Mouse (Mus musculus): ENCODE results near the gene Mum1.

Mum1 gene

DNA sequence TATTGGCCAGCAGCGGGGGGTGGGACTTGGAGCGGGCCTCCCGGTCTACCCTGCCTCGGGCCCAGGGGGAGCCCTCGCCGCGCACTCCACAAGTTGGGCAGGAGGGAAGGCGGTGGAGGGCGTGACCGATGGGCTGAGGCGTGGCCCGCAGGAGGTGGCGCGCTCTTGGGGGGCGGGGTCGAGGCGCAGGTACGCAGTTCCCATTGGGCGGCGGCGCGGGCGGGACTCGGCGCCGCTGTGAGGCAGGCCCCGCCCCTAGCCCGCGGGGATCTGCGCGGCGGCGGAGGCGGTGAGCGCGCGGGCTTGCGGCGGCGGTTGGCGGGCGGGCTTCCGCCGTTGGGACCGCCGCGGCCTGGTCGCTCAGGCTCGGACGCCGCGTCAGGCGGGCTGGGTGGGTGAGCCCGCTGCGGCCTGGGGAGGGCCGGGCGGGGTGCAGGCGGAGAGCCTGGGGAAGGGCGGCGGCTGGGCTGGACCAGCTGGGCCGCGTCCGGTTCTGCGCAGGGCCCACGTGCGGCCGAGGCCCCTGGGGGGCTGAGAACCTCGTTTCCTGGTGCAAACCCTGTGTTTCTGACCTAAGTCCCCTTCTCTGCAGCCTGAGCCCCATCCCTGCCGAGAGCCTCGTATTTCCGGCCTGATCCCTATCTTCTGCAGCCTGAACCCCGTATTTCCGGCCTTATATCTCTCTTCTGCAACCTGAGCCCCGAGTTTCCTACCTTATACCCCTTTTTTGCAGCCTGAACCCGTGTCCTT, at the start of gene Mum1:
Gene Mum1 (plus strand): TSS at position 19 of the 750 bp plus-strand sequence.
- DNase-seq: peak; percentile 99

DNA sequence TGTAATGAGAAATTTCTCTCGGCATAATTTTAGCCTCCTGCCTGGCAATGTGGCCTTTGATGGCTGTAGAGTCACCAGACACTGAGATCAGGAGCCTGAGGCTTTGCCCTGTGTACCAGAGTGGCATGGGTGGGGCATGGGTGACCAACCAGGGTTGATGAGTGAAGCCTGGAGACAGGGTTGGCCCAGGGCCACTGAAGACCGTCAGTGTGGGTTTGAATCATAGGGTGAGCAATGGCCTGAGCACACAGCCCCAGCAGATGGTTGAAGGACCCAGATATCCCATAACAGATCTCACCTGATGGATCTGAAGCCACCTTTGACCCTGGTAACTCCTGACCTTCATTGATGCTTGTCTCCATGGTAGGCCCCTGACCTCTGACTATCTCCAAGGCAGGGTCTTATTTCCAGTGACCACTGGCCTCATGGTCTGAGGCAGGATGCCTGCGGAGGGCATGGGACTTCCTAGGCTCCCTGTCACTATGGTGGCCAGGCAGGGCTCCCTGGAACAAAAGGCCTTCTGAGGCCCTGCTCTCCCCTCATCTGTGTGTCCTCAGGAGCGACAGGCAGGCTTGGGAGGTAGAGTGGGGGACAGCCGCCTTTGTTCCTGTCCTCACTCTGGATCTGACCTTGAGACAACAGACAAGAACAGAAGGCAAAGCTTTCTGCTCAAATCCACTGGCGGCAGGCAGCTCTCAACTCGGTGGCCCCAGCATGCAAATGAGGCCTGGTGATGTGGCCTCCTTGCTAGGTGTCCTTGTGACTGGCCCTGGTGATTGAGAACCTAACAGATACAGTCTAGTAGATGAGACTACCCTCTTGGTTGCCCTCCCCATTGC, 48.6 kb upstream of the Mum1 start:
- DNase-seq: peak; percentile 51

DNA sequence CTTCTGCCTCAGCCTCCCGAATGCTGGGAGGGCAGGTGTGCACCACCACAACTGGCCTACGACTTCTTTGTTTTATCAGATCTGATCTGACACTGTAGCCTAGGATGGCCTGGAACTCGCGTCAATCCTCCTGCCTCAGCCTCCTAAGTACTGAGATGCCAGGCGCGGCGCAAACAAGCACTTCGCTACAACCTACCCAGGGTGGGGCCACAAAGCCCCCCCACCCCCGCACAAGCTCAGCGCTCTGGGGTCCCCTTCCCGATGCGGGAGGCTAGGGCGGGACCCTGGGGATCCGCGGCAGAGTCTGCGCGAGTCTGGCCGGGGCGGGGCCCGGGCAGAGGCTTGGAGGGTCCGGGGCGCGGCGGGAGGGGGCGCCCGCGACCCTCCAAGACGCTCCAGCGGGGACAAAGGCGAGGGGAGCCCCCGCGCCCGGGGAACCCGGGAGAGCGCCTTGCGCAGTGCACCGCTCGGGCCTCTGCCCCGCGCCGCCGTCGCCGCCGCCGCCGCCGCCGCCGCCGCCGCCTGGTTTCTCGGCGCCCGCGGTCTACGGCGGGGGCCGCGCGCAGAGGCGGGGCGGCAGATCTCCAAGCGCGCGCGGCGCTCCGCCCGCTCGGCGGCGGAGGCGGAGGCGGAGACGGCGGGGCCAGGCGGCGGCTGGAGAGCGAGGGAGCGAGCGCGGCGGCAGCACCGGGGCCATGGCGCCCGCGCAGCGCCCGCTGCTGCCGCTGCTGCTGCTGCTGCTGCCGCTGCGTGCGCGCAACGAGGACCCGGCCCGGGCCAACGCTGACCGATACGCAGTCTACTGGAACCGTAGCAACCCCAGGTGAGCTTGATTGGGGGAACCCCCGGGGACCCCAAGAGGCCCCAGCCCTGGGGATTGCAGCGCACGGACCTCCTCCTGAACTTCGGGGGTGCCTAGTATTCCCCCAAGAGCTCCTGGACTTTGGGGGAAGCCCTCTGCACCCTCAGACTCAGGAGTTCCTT, 46.9 kb upstream of the Mum1 start, which contains the start of gene Efna2:
Gene Efna2 (plus strand): TSS at position 415 of the 984 bp plus-strand sequence.
- peak; percentile 66 for DNase-seq

DNA sequence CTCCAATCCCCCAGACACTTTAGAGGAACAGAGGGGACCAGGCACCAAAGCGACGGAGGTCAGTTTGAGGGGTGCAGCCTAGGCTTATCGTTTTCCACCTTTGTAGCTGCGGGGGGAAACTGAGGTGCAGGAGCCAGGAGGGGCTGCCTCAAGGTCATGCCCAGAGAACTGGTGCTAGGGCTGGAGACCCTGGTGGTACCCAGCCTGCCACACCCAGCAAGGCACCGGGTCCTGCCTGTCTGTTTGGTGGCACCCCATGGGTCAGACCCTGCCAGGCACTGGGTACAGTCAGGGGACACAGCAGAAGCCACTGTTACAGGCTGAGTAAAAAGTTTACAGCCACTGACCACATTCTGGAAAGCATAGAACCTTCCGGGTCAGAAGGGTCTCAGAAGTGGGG, 45.9 kb upstream of the Mum1 start:
- DNase-seq: peak; percentile 49

DNA sequence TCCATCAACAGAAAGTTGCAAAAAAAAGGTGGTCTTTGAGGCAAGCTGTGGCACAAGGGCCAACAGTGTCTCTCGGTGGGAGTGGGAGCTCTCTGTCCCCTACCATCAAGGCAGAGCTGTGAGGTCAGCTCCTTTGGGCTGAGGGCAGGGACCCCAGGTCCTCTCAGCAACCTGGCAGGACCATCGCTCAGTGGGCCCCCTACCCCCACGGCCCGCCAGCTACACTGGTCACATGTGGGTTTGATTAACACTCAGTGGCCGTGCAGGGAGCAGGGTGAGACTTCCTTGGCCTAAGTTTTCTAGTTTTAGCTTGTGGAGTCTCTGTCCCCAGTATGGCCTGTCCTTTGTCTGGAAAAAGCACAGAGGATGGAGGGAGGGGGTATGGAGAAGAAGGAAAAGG, 45.4 kb upstream of the Mum1 start:
- DNase-seq: peak; percentile 43

DNA sequence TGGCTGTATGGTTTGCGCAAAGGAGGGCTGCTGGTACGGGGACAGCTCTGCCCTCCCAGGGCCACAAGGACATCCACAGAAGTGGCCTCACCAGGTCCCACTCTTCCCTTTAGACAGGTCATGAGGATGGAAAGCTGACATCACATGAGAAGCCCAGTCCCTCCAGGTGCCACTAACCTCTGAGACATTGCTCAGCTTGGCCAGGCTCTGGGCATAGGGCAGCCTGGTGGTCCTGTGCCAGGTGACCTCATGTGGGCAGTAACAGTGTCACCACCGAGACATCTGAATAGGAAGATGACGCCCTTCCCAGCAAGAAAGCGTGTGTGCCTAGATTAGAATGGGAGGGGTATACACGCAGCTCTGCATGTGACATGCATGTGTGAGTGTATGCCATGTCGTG, 43.7 kb upstream of the Mum1 start:
- no peak for DNase-seq

DNA sequence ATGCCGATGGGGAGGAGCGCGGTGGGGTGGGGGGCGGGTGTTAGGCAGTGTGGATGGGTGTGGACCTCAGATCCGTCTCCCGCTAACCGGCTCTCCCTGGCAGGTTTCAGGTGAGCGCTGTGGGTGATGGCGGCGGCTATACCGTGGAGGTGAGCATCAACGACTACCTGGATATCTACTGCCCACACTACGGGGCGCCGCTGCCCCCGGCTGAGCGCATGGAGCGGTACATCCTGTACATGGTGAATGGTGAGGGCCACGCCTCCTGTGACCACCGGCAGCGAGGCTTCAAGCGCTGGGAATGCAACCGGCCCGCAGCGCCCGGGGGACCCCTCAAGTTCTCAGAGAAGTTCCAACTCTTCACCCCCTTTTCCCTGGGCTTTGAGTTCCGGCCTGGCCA, 39.6 kb upstream of the Mum1 start:
- DNase-seq: no peak

DNA sequence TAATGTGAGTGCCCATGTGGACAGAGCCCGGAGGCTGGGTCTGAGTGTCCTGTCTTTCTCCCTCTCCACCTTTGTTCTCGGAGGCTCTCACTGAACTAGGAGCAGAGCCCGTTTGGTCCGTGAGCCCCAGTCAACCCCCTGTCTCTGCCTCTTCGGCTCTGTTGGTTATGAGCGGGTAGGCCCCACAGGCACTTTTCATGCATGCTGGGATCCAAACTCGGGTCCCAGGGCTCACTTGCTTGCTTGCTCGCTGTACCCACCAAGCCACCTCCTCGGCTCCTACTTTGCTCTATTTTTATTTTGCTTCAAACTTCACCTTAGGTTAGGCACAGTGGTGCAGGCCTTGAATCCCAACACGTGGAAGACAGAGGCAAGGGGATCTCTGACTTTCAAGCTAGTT, 38.5 kb upstream of the Mum1 start:
- DNase-seq: no peak

DNA sequence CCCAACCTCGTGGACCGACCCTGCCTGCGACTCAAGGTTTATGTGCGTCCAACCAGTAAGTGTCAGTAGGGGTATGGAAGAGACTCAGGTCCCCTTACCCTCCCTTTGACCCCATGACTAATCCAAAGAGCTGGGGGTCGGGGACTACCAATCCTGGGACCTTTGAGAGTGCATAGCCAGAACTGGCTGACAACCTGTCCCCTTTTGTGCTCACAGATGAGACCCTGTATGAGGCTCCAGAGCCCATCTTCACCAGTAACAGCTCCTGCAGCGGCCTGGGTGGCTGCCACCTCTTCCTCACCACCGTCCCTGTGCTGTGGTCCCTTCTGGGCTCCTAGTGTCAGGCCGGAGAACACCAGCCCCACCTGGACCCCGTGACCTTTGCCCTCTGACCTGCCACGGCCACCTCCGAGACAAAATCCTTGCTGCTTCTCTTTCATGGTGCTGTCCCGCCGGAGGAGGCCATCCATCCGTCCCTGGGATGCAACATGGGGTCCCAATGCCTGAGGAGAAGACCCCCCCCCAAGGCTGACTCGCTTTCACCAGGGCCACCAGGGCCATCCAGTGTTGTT, 37.7 kb upstream of the Mum1 start:
- DNase-seq: no peak

DNA sequence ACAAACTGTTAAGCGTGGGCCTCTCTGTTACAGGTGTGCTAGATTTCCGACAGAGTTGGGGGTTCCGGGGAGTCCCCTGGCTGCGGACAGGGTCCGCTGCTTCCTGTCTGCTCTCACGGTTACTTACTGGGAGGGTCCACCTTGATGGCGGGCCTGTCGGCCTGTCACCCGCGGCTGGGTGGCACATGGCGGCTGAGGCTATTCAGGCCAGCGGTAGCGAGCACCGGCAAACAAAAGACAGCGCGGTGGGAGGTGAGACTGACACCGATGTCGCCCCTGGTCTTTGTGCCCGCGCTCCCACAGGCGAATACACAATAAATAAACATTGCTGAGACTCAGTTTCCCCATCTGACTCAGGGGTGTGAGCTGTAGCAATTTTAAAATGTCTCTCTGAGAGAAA, 36.2 kb upstream of the Mum1 start:
- DNase-seq: peak; percentile 14

DNA sequence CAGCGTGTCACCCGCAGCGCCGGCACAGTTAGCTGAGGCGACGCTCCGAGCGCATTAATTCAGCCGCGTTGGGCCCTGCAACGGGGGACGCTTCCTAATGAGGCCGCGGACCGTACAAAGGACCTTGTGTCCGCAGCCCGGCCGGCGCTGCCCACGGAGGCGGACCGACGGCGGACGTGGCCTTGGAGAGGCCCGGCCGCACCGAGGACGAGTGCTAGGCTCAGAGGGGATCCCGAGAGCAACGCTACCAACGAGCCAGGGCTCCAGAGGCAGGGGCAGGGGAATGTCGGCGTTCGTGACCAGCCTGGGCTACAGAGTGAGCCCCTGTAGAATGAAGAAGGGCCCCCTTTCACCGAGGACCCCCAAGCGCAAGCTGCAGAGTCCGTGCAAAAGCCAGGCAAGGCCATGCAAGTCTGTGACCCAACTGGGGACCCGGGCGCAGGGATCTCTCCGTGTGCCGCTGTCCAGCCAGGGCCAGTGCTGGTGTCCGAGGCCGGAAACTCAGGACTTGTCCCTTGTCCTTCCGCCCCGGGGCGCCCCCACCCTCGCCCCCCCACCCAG, 35.7 kb upstream of the Mum1 start:
- peak; percentile 39 for DNase-seq

DNA sequence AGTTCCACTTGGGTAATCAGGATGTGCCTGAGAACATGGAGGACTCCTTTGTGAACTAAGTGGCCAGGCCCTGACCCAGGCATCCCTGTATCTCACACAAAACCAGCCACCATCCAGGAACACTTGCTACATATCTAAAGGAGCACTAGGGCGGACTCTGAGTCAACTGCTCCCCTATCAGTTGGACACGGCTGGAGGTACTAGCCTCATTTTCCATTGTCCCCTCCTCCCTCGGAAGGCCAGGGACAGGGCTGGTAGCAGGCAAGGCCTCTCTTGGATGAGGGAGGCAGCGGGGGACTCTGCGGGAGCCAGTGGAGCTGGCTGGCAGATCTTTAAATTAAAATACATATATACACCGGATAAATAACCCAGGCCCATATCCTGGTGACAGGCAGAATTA, 32.3 kb upstream of the Mum1 start:
- no peak for DNase-seq

DNA sequence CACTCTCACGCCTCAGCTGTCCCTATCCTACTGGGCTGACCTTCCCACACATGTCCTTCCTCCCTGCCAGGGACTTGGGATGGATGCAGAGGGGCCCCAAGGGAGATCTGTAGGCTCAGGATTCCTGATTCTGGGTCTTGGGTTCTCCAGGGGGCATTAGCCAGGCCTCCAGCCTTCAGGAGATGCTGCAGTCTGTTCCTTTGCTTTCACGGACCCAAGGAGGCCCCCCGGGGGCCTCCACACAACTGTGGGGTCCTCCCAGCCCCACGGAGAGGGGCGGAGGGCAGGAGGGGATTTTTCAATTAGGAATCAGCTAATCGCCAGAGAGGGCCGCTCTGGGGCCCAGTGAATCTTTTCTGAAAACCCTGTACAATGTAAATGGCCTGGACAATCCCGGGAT, 31.8 kb upstream of the Mum1 start:
- no peak for DNase-seq

DNA sequence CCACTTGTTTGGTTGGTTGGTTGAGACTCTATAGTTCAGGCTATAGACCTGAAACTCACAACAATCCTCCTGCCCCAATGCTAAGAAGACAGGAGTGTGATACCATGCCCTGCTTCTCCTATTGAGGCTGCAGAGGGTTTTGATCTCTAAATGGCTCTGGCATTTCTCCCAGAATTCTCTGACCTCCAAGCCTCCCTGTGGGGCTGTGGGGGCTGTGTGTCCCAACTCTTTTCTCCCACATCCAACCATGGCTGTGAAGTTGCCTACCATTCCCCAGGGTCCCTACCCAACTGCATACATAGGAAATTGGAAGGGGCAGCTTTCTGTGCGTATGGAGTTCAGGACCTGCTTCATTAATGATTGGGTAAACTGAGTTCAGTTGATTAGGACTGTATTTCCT, 30.1 kb upstream of the Mum1 start:
- no peak for DNase-seq

DNA sequence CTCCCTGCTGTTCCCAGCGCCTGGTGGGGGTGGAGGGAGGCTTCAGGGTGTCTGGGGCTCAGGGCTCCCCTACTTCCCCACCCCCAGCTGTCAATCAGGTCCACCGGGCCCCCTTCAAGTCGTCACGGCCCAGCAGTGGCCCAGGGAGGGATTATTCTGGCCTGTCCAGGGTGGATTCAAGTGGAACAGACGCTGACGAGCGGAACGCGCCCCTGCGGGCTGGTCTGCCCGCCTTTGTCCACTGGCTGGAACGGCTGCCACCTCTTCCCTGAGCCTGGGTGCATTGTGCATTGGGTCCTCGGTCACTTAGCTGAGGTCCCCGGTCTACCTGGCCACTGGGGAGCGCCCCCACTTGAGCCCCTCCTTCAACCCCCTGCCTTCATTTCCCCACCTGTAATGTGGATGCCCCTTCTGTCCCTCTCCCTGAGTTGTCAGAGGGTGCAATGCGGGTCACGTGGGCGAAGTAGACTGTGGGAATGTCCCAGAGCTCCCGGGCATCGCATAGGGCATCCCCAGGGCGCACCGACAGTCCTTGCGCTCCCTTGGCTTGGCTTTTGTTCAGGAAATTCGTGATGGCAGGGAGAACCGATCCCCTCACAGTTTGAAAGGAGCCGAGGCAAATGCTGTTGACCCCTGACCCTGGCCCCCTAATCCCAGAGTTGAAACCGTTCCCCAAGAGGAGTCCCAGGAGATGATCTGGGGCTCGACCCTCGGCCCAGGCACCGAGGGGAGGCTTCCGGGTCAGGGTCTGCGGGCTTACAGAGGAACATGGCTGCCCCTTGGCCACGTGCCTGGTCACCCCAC, 29.3 kb upstream of the Mum1 start:
- DNase-seq: no peak

DNA sequence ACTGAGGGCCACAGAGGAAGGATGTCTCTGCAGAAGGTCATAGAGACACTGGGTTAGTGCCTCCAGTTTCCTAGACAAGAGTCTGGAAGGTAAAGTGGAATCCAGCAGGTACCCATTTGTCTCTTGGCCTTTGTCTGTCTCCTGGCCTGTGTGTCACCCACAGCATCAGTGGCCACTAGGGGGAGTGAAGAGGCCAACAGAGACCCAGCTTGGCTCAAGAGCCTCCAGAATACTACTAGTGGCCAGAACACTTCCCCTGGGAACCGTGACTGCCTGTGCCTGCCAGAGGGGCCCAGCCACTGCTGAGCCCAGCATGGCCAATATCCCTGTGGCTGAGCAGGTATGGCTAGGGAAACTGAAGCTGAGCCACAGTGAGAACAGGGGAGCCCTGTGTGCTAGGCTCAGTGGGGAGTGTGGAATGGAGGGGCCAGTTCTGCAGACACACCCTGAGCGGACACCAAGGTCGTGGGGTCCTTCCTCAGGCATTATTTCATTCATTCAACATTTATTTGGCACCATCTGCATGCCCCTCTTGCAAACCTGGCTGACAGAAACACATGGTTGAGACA, 26.7 kb upstream of the Mum1 start:
- DNase-seq: peak; percentile 82

DNA sequence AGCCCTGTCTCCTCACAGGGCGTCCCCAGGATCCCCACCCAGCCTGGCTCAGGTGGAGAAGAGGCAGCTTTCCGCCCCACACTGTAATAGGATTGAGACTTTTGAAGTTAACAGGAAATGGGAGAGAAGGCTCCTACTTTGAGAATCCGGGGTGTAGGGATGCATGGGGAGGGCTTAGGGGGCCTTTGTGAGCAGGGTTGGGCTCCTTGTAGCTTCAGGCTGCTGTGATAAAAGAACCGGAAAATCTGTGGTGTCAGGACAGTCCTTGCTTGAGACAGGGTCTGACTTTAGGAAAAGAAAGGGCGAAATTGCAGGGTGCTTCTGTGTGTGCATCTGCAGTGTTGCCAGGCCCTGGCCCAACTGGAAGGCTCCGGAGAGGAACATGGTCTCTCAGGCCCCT, 25.7 kb upstream of the Mum1 start:
- DNase-seq: no peak

DNA sequence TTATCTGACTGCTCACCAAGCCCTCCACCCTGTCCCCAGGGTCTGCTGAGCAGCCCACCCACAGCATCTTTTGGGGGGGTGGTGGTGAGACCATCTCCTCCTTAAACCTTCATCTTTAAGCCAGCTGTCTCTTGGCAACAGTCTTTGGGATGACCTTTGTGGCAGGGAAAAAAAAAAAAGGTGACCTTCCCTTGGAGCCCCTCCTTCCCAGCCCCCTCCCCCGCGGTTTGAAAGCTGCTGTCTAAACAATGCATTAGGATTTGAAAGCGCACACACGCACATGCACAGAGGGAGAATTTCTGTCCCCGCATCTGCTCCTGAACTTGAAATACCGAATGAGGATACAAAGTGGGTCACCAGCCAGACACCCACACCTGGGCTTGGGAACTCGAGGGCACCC, 22.2 kb upstream of the Mum1 start:
- DNase-seq: no peak

DNA sequence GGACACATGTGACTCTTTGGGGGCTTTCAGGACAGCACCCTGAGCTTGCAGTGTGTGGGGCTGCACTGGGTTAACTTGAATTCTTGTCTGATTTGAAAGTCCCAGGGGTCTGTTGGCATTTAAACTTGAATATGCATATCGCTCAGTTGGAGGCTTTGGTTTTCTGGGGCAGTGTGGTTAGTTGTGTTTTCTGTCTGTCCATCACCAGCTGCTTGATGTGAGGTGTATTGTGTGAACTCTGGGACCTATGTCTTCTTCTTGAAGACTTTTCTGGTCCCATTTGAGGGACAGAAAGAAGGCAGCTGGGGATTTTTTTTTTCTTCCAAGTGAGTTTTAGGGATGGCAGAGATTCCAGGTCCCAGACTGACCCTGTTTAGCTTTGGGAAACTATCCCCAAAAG, 19.0 kb upstream of the Mum1 start:
- no peak for DNase-seq

DNA sequence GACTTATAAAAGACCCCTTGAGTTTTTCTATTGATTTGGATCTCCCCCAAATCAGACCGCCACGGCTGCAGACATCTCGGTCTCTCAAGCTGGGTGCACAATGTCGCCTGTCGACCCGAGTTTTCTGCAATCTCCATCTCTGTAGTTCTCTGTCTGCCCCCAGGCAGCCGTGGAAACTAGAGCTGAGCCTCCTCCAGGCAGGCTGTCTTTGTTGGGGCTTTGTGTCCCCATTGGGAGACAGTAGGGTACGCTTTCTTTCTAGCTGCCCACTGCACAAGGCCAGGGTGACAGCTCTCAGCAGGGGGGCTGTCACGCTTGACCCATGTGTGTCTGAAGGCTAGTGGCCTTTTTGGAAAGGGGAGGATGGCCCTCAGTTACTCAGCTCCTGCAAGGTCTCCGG, 18.6 kb upstream of the Mum1 start:
- DNase-seq: no peak

DNA sequence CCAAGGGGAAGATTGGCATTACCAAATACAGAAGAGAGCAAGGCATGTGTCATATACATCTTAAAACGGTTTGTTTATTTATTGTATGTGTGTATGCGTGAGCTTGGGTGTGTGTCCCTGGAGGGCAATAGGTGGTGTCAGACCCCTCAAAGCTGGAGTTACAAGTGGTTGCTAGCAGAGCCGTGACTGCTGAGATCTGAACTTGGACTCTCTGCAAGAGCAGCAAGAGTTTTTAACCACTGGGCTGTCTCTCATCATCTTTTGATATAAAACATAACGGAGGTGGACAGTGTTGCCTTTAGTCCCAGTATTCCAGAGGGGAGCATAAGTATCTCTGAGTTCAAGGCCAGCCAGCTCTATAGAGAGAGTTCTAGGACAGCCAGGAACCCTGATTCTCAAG, 18.0 kb upstream of the Mum1 start:
- no peak for DNase-seq
